Mouse (Mus musculus) lung, adult 18-20 months (tissue): Measurements from ENCODE around the gene Lrrc37a.
A peak's percentile ranks its signal among the peaks of the same experiment; 100 is the strongest.
"Not testable (repeated sequence)": the region's sequence is repeated elsewhere in the genome, so short reads cannot be mapped to it uniquely, and the experiment has no call there.

Experiments used
- DNase-seq, 2 experiments: peaks; one replicate each; pipeline ENCODE4 v3.0.0; 2022; ENCODE audit warnings: mixed read lengths in 2 of 2

Lrrc37a gene

DNA sequence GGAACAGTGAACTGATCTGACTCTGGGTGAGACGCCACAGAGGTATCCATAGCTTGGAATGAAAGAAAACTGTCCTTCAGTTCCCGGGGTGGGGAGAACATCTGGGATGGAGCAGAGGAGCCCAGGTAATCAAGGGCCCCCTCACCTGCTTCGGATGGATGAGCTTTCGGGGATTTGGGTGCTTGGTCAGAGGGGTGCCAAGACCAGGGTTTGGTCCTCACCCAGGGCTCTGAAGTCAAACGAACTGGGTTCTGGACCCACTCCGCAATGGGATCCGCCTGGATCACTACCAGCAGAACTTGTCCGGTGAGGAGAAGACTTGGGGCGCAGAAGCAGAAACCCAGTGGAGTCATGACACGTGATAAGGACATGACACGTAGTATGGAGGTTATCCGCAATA lies at the start of gene Lrrc37a:
TSS of gene Lrrc37a (minus strand) at position 101 of the 400 bp plus-strand sequence.
- DNase-seq, result no peak

DNA sequence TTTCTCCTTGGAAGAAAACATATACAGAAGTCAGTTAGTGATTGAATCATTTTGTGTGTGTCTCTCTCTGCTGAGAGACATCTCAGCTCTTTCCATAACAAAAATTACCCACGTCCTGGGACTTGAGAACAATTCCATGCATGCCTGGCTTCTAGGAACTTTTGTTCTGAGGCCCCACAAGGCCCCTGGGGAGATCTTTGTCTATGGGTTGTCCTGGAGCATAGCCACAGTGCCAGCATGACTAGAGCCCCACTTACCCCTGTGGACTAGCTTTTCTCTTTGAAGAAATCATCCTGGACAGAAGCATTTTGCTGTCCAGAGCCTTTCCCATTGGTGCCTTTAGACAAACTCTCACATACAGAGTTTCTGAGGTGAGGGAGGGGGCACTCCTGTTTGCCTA lies 30.6 kb upstream of the Lrrc37a start:
- DNase-seq, result not testable (repeated sequence)

DNA sequence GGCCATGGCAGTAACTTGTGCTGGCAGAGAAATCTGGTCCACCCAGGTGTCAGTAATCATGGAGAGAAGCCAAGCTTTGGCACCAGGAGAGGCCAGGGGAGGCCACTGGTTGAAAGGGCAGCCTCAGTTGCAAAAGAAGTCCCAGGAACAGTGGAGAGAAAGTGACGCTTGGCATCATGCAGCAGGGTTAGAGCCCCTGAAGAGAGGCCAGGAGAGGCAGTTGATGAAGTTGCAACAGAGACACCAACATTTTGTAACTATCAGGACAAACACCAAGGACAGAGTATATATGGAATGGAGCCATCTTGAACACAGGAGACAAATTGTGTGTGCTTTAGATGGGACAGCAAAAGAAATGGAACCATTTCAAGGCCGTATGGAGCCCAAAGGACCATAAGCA lies 7.7 kb upstream of the Lrrc37a start:
- DNase-seq, result no peak

DNA sequence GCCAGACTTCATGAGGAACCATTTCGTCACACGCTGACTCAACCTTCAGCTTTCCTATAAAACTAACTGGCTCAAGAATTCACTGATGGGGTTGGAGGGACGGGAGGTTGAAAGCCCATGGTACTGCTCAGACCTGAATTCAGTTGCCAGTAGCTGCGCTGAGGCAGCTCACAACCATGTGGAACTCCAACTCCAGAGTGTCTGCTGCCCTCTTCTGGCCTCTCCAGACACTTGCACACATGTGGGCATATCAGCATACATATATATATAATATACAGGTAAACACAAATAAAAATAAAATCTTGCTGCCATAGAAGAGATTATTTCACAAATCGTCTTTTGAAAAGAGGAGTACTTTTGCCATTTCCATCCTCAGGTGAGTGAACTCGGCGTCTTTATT lies 40.0 kb downstream of the Lrrc37a start:
- DNase-seq, result peak; percentile 6 to 15

DNA sequence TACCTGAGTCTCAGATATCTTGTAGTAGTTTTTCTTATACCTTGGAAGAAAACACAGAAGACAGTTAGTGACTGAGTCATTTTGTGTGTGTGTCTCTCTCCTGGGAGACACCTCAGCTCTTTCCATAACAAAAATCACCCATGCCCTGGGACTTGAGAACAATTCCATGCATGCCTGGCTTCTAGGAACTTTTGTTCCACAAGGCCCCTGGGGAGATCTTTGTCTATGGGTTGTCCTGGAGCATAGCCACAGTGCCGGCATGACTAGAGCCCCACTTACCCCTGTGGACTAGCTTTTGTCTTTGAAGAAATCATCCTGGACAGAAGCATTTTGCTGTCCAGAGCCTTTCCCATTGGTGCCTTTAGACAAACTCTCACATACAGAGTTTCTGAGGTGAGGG lies 53.3 kb downstream of the Lrrc37a start:
- DNase-seq, result not testable (repeated sequence)

DNA sequence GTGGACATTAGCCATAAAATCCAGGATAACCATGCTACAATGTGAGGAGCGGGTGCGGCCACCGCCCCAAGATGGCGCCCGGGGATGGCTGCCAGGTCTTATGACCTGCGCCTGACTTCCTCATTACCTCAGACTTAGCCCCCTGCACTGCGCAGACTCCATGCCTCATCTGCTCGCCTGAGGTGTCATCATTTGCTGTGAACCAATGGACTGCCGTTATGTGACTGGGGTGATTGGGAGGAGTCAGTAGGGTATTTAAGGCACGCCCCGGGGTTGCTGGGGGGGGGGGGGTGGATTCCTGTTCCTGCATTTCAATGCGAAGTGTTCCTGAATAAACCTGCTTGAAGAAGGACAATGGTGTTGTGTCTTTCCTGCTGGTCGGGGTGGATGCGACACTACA lies 54.7 kb downstream of the Lrrc37a start:
- DNase-seq, result not testable (repeated sequence)

DNA sequence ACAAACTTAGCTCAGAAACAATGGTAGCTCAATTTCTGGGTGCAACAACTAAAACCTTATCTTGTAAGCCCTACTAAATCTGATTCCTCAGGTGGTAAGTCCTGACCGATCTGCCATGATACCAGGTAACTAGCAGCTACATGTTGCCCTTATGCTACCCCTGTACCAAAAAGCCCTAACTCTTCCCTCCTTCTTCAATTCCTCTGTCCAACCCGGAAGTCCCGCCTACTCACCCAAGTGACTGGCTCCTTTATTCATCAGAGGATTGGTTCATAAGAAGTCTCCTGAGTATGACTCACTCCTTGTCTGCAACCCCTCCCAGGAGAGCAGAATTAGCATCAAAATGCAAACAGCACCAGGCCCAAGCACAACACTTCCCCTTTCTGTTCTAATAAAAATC lies 60.7 kb downstream of the Lrrc37a start:
- peak; percentile 21 to 37 for DNase-seq

DNA sequence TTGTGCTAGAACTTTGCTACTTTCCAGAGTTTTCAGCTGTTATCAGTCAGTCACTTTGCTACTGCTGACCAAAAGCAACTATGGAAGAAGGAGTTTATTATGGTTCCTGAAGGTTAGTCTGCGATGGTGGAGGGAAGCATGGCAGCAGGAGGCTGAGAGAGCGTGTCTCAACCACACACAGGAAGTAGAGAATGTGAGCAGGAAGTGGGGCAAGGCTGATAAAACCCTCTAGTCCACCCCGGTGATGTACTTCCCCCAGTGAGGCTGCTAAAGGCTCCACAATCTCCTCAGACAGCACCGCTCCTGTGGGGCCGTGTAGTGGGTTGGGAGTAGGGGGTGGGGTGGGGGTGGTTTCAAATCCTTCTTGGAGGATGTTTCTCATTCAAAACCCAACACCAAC lies 68.1 kb downstream of the Lrrc37a start:
- no peak for DNase-seq

DNA sequence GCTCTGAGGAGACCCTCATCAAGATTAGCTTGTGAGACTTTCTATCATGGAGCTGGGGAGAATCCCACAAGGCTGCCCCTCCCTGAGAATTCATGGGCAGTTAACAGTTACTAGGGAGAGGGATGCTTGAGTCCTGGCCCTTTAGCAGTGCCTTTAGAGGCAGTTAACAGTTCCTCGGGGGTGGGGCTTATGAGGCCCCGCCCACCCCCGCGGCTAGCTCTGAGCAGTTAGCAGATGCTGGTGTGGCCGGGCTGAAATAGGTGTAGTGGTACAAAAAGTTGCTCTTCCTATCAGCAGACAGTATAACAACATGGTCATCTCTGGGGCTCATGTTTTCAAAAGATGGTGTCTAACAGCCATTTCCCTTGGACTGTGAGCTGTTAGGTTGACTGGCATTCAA lies 79.4 kb downstream of the Lrrc37a start:
- DNase-seq, result no peak

DNA sequence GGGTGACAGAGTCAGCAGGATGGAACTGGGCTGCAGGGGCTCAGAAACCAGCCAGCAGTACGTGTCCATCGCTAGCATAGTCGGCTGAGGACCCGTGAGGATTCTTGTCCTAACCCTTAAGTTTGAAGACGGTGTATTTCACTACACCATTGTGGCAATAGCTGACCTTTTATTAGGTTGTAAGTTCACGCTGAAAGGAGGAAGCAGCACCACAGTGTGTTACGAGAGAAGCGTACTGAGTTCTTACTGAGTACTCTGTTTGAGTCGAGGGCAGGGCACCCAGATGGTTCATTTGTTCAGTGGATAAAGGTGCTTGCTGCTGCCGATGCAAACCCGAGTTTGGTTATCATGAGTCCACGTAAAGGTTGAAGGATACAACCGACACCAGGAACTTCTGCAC lies 84.7 kb downstream of the Lrrc37a start:
- no peak for DNase-seq

DNA sequence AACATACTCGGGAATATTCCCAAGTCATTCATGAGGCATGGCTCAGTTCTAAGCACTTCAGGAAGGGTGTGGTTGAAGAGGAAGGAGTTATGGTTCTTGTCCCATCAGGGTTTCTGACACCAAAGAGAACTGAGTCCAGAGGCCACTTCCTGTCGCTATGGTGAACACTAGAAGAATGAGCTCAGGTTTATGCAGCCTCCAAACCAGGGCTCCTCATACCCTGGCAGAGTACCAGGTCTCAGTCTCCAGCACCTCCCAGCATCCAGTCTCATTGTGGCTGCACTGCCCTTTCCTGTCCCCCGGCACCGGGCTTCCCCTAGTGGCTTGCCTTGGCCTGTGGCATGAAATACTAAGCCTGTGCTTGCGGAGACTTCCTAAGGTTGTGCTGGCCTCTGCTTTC lies 85.2 kb downstream of the Lrrc37a start:
- peak; percentile 16 to 19 for DNase-seq

DNA sequence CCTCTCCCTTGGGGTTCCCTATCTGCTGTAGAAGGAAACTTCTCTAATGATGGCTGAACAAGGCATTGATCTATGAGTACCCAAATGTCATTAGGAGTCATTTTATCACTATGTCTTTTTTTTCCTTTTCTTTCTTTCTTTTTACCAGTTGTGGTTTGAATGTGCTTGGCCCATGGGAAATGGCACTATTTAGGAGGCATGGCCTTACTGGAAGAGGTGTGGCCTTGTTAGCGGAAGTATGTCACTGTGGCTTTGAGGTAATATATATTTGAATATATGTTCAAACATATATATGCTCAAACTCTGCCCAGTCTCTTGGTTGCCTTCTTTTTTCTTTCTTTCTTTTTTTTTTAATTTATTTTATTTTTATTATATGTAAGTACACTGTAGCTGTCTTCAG lies 90.9 kb downstream of the Lrrc37a start:
- DNase-seq, result no peak

DNA sequence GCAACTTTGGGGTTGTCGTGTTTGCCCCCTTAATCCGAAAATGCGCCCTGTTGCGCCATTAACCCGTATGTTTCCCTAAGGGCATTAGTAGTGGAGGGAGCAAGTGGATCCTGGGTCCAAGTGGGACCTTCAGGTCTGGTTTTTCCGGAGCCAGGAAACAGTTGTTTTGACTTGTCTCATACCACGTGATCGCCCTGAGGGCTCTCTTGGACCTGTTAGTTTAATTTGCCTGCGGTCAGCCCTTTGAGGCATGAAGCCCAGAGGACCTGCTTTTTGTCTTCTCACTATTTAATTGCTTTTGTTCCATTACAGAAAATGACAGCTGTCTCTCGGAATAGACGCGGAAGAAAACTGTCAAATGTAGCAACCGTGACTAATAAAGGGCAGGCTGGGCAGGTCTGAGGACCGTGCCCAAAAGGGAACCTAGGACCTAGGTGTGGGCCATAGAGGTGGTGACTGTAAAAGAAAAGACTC lies 91.4 kb downstream of the Lrrc37a start:
- DNase-seq, result peak; percentile 71

DNA sequence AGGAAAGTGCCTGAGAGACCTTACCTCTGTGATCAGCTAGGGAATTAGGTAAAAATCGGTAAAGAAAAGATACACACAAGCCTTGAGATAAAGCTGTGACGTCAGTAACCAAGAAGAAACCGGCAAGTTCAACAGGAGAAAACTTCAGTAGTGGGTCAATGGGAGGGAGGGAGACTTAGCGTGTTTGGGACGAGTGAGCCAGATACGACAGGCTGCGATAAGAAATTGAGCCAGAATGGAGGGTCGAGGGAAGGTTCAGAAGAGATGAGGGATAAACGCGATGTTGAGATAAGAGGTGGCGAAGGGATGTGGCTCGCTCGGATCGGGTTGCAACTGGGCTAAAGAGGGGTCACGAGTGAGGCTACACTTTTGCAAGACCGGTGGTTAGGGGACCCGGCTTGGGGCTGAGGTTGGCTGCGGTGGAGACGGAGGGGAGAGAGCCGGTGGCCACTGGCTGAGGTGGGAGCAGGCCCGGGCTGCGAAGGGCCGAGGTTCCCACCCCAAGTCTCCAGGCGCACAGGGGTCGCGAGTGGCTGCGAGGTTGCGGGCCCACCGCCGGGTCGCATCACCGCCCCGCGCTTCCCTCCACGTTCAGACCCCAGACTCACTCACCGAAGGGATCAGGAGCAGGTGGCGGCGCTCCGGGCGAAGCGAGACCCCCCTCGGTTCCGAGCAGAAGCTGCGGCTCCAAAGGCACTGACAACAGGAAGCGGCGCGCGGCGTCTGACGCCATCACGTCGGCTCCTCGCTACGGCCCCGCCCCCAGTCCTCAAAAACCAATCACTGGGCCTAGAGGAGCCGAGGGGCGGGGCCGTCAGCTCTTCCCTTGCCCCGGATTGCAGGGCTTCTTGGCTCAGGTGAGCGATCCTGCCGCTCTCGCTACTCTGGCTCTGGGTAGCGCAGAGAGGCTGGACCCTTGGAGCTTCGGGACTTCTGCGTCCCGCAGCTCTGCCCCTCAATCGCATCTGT lies 92.1 kb downstream of the Lrrc37a start, which contains the start of gene Plekhm1:
TSS of gene Plekhm1 (minus strand) at position 707 of the 969 bp plus-strand sequence.
- DNase-seq, result peak; percentile 96 to 97

DNA sequence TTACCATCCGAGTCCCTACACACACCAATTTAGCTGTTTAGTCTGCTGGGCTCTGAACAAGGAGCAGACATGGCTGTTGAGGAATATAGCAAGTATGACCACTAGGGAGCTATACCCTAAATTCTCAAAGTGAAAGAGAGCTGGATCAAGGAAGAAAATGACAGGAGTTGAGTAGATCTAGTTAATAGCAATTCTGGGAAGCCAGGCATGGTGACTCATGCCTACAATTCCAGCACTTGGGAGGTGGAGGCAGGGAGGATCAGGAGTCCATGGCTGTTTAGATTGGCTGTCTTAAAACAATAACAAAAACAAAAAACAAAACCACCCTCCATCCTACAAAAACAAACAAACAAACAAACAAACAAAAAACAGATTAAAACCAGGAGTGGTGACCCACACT lies 93.1 kb downstream of the Lrrc37a start:
- no peak for DNase-seq

DNA sequence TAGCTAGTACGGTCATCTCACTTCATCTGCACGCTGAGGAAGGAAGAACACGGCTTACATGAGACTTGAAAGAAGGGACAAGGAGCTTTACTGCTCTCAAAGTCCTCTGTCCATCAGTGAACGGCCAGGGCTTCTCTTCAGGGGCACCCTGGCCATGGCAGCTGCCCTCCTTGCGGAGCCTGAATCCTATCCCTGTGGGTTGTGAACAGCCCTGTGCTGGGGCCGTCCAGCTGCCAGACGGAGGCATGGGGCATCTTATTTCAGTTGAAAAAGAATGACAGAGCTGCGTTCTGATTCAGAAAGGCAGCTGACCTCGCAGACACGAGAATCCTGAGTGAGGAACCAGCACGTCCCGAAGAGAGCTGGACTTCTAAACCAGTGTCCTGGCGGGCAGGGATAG lies 95.5 kb downstream of the Lrrc37a start:
- no peak for DNase-seq

DNA sequence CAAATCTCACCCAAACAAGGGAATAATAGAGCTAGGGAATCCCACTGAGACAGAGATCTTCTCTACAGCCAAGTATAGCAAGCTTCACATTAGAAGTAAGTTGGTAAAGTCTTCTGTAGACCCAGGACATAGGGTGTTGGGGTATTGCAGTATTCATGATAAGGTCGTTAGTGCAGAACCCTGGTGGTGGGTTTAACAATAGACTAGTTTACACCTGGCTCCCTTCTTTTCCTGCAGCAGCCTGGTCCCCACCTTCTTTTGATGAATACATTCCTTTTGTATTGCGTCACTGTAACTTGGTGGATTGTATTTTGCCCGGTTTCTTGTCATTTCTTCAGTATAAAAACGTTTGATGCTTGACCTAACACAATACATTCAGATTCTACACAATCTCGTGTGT lies 97.3 kb downstream of the Lrrc37a start:
- DNase-seq, result not testable (repeated sequence)

DNA sequence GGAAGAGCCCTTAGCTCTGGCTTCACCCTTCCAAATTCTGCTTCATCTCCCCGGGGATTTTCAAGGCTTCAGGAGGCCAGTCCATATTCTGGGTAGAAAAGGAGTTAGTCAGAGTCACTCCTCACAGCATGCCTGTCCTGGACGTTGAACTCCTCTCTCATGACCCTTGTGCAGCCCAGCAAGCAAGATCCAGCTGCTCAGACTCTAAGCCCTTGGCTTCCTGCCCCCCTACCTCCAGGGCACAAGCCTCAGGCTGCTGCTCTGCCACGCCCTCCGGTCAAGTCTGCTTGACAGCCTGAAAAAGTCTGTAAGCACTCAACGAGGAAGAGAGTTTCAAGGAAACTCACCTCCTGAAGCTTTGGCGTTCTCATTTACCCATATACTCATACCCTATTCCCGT lies 97.8 kb downstream of the Lrrc37a start:
- DNase-seq, result peak; percentile 73 to 79

DNA sequence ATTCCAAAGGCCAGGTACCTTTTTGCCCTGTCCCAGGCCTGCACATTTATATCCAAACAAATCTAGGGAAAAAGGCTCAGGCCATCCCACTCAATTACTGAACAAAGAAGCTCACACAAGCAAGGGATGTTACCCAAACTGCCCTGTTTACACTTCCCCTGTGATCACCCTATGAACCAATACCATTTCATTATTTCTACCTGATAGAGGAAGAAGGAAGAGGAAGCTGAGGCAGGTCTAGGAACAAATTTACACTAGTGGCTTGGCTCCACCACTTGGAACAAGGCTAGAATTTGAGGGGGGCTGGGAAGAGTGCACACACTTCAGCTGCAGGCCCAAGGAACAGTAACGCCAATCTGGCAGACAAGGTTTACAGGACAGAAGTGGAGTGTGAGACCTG lies 98.6 kb downstream of the Lrrc37a start:
- DNase-seq, result no peak

DNA sequence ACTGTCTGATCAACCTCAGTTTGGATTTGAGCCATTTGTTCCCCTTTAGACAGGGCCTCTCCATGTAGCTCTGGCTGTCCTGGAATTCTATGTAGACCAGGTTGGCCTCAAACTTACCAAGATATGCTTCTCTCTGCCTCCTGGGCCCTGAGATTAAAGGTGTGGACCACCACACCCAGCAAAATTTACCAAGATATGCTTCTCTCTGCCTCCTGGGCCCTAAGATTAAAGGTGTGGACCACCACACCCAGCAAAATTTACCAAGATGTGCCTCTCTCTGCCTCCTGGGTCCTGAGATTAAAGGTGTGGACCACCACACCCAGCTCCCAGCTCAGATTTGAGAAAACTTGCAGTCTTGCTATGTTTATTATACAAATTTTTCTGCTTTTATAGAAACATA lies 99.8 kb downstream of the Lrrc37a start:
- DNase-seq, result no peak

DNA sequence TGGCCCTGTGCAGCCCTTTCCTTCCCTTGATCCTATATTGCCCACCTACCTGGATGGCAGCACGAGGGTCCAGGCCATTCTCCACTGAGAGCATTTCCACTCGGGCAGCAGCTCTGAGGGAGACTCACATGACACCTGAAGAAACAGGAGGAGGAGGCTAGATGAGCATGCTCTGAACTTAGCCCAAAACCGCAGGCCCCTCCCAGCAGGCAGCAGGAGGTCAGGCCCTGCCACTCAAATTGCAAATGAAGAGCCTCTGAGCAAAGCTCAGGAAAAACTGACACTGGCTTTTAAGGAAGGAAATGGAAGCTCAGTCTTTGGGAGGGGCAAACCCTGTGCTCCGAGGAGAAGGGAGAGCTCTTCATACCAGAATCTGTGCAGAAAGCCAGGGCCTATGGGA lies 100.6 kb downstream of the Lrrc37a start:
- peak; percentile 42 to 50 for DNase-seq

DNA sequence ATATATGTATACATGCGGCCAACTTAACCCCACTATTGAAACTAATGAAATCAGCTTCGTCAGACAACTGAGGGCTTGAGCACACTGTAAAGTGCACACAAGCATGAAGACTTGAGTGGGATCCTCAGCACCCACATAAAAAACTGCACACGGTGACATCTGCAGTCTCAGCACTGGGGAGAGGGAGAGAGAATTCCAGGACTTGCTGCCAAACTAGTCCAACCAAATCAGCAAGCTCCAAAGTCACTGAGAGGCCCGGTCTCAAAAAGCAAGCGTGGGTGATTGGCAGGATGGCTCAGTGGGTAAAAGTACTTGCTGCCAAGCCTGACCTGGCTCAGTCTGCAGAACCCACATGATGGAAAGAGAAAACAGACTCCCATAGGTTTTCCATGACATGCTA lies 101.7 kb downstream of the Lrrc37a start:
- no peak for DNase-seq

DNA sequence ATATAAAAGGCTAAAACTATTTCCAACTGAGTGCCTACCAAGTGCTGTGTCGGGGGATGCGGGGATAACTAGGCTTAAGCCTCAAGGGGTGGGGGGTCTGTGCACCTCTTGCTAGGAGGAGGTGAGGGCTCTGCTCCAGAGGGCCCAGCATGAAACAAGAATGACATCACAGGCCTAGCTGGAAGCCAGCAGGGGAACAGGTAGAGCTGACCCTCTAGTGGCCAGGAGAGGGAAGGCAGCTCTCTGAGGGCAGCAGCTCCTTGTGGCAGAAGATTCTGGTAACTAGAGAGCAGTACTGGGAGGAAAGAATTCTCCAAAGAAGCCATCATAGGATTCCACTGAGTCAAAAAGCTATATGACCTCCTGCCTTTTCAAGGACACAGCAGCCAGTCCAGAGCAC lies 102.2 kb downstream of the Lrrc37a start:
- DNase-seq, result peak; percentile 75 to 82
